Mouse (Mus musculus) erythroblast, embryonic 14.5 days (primary cell): ENCODE results near the gene Mthfd1l.

Source experiments
- GATA1 ChIP-seq: IDR thresholded peaks from 2 replicates; pipeline ENCODE4 v1.6.1; 2012; ENCODE audit warnings: low read length, inconsistent platforms, mixed read lengths
- TAL1 ChIP-seq: IDR thresholded peaks from 3 replicates; pipeline ENCODE4 v1.6.1; 2012; ENCODE audit warnings: low read length, inconsistent platforms, mixed read lengths

GRCm38 (mm10) chr10:3969026-3969425 lies 3.9 kb upstream of the Mthfd1l start:
- no peak for TF ChIP-seq GATA1
- no peak for TF ChIP-seq TAL1
